Mouse (Mus musculus) naive thymus-derived CD4-positive, alpha-beta T cell, adult 2 months (primary cell): ENCODE measurements around the gene Tead4.

ENCODE experiments used
- DNase-seq: peaks from one replicate; pipeline ENCODE4 v3.0.0-alpha.2; 2011; ENCODE audit warnings: low read depth

The Tead4 gene

GRCm38 (mm10) chr6:128300134-128301001 is at the start of gene Tead4:
Tead4 (minus strand) TSS chr6:128300823.
- no peak for DNase-seq

GRCm38 (mm10) chr6:128349711-128350110 is 49.1 kb upstream of the Tead4 start:
- no peak for DNase-seq

- no peak for DNase-seq
Observed at GRCm38 (mm10) chr6:128346782-128347181, 46.2 kb upstream of the Tead4 start.

GRCm38 (mm10) chr6:128345623-128346022 is 45.0 kb upstream of the Tead4 start:
- DNase-seq, result no peak

GRCm38 (mm10) chr6:128341956-128342723 is 41.5 kb upstream of the Tead4 start:
- DNase-seq, result no peak

- DNase-seq, result no peak
Observed at GRCm38 (mm10) chr6:128338876-128339275, 38.3 kb upstream of the Tead4 start.

GRCm38 (mm10) chr6:128337467-128337866 is 36.8 kb upstream of the Tead4 start:
- no peak for DNase-seq

GRCm38 (mm10) chr6:128334397-128335124 is 33.9 kb upstream of the Tead4 start:
- DNase-seq, result peak; percentile 87

- DNase-seq, result peak; percentile 84
Observed at GRCm38 (mm10) chr6:128318317-128318716, 17.7 kb upstream of the Tead4 start.

- DNase-seq, result no peak
Observed at GRCm38 (mm10) chr6:128315597-128315996, 15.0 kb upstream of the Tead4 start.

GRCm38 (mm10) chr6:128314796-128315195 is 14.2 kb upstream of the Tead4 start:
- no peak for DNase-seq

GRCm38 (mm10) chr6:128308311-128308710 is 7.7 kb upstream of the Tead4 start:
- DNase-seq, result peak; percentile 64

- DNase-seq, result no peak
Observed at GRCm38 (mm10) chr6:128304801-128305200, 4.2 kb upstream of the Tead4 start.

- DNase-seq, result peak; percentile 9
Observed at GRCm38 (mm10) chr6:128302640-128303039, 2.0 kb upstream of the Tead4 start.

- DNase-seq, result no peak
Observed at GRCm38 (mm10) chr6:128301891-128302290, 1.3 kb upstream of the Tead4 start.

GRCm38 (mm10) chr6:128301458-128301857 is 835 bp upstream of the Tead4 start:
- no peak for DNase-seq

- DNase-seq, result no peak
Observed at GRCm38 (mm10) chr6:128299292-128300133, 1.1 kb downstream of the Tead4 start.

- DNase-seq, result no peak
Observed at GRCm38 (mm10) chr6:128298246-128298645, 2.4 kb downstream of the Tead4 start.

GRCm38 (mm10) chr6:128296750-128297393 is 3.8 kb downstream of the Tead4 start:
- no peak for DNase-seq

- DNase-seq, result no peak
Observed at GRCm38 (mm10) chr6:128295876-128296749, 4.5 kb downstream of the Tead4 start.
